Mouse (Mus musculus) embryonic facial prominence, embryonic 11.5 days (tissue): ENCODE results near the gene Daglb. TPM values are rescaled to one million over a fixed set of nuclear protein-coding genes. Genes with fewer than 3 reads are reported as not detected.

Experiments
- ATAC-seq: fragments of 200-750 bp; cut with Nextera tagmentation; replicated peaks from 2 replicates; pipeline ENCODE4 v1.8.0; 2017; ENCODE audit warnings: low read depth; ENCODE audit not compliant: insufficient number of reproducible peaks, low FRiP score, low TSS enrichment
- DNase-seq: peaks from one replicate; pipeline ENCODE4 v3.0.0-alpha.2; 2015; ENCODE audit warnings: low spot score
- H3K27ac ChIP-seq: fragments of 300-500 bp; sonication (generic); replicated peaks from 2 replicates; pipeline ENCODE4 v1.5.1; 2014; ENCODE audit warnings: mild to moderate bottlenecking, low read depth, low read length, control low read depth
- H3K27me3 ChIP-seq: fragments of 300-500 bp; sonication (generic); 2 replicates; pipeline ENCODE4 v1.6.1; 2014; ENCODE audit warnings: mild to moderate bottlenecking, low read length, moderate library complexity, mixed read lengths; ENCODE audit not compliant: control insufficient read depth, insufficient read depth
- H3K36me3 ChIP-seq: fragments of 300-500 bp; sonication (generic); replicated peaks from 2 replicates; pipeline ENCODE4 v1.6.1; 2014; ENCODE audit warnings: low read depth, mild to moderate bottlenecking, low read length, moderate library complexity, mixed read lengths; ENCODE audit not compliant: control insufficient read depth, insufficient read depth
- H3K4me1 ChIP-seq: fragments of 300-500 bp; sonication (generic); 2 replicates; pipeline ENCODE4 v1.6.1; 2014; ENCODE audit warnings: low read length, mixed read lengths; ENCODE audit not compliant: control insufficient read depth, insufficient read depth
- H3K4me2 ChIP-seq: fragments of 300-500 bp; sonication (generic); 2 replicates; pipeline ENCODE4 v1.6.1; 2014; ENCODE audit warnings: low read depth, mild to moderate bottlenecking, control low read depth, low read length, moderate library complexity
- H3K4me3 ChIP-seq: fragments of 300-500 bp; sonication (generic); 2 replicates; pipeline ENCODE4 v1.5.1; 2014; ENCODE audit warnings: low read depth, low read length, control low read depth
- H3K9ac ChIP-seq: fragments of 300-500 bp; sonication (generic); replicated peaks from 2 replicates; pipeline ENCODE4 v1.6.1; 2014; ENCODE audit warnings: mild to moderate bottlenecking, control low read depth, low read length
- H3K9me3 ChIP-seq: fragments of 300-500 bp; sonication (generic); replicated peaks from 2 replicates; pipeline ENCODE4 v1.6.1; 2016; ENCODE audit warnings: mild to moderate bottlenecking, low read length, inconsistent platforms, mixed read lengths; ENCODE audit not compliant: control insufficient read depth
- WGBS: fragments of 180-500 bp; shearing (Covaris S2); extraction: QIAGEN DNeasy Blood & Tissue Kit; methylation state at CpG from one replicate; pipeline ENCODE4 v1.1.7; 2014; 5-methylcytosine and 5-hydroxymethylcytosine counted together
- polyA plus RNA-seq: library from polyadenylated mRNA; unstranded; fragments of >200 nt; fragmentation: Nextera tagmentation; extraction: Ambion mirVana; gene quantifications from 2 replicates; pipeline ENCODE4 v1.2.1, GENCODE M21; 2014

The Daglb gene
- polyA plus RNA-seq, 1 experiment from 2014 or later, result 7.3 TPM

DNA sequence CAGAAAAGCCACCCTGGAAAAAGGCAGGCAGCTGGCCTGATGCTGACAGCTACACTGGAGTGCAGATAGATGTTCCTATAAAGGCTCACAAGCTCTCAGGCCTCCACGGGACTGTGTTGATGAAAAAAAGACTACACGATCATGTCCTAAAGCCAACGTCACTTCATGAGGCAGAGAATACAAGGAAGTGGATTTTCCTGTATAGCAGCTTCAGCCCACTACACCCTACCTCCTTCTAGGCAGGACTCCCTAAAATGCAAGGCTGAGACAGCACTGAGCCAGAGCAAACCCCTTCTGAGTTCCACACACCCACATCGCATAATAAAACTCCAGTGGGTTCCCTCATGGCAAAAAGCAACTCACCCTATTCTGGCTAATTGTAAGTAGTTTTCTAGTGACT is 47.2 kb downstream of the Daglb start:
- DNase-seq, result no peak
- ATAC-seq, result no peak
- no peaks in the 10 kb centered on the region for H3K27me3 ChIP-seq
- H3K4me2 ChIP-seq, result no peak overlapping the region
- no peak overlapping the region for H3K9ac ChIP-seq
- H3K9me3 ChIP-seq, result no peaks in the 10 kb centered on the region
- H3K36me3 ChIP-seq, result peaks cover 9% of the 10 kb centered on the region
- 80% methylated on average over 4 of the region's 4 CpGs for WGBS
- H3K4me3 ChIP-seq, result no peak overlapping the region
- H3K27ac ChIP-seq, result no peak overlapping the region
- H3K4me1 ChIP-seq, result peaks cover 9% of the 10 kb centered on the region

- 93% methylated on average over 4 of the region's 4 CpGs for WGBS
Measured at GRCm38 (mm10) chr5:143512305-143512704, 47.9 kb downstream of the Daglb start.

DNA sequence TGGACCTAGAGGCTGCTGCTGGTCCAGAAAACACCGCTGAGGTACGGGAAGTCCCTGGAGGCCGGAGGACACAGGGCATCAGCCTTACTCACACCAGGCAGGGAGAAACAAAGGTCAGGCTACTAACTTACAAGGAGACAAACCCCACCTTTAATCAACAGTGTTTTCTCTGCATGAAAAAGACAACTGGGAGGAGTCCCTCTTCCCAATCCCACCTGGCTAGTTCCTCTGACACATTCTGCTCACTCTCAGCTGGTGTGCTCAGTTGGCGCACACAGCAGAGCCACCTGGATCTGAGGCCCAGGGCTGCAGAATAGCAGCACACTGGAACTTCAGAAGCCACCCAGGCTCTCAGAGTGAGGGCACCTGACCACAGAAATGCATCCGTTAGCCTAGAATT is 50.5 kb downstream of the Daglb start:
- ATAC-seq (no peak), DNase-seq (no peak)
- Histone ChIP-seq H3K4me3 (no peak overlapping the region), H3K4me1 (no peaks in the 10 kb centered on the region), H3K36me3 (peaks cover 11% of the 10 kb centered on the region), H3K27ac (no peak overlapping the region), H3K4me2 (no peak overlapping the region), H3K9me3 (no peaks in the 10 kb centered on the region), H3K27me3 (no peaks in the 10 kb centered on the region), H3K9ac (no peak overlapping the region)
- 93% methylated on average over 5 of the region's 5 CpGs for WGBS

More at GRCm38 (mm10) chr5:143512305-143512704, 47.9 kb downstream of the Daglb start:
- no peak overlapping the region for H3K4me3 ChIP-seq
- no peak overlapping the region for H3K4me2 ChIP-seq
- no peak overlapping the region for H3K9ac ChIP-seq
- H3K4me1 ChIP-seq, result peaks cover 9% of the 10 kb centered on the region
- ATAC-seq (no peak), DNase-seq (no peak)
- H3K27me3 ChIP-seq, result no peaks in the 10 kb centered on the region
- H3K27ac ChIP-seq, result no peak overlapping the region
- no peaks in the 10 kb centered on the region for H3K9me3 ChIP-seq
- H3K36me3 ChIP-seq, result peaks cover 11% of the 10 kb centered on the region

DNA sequence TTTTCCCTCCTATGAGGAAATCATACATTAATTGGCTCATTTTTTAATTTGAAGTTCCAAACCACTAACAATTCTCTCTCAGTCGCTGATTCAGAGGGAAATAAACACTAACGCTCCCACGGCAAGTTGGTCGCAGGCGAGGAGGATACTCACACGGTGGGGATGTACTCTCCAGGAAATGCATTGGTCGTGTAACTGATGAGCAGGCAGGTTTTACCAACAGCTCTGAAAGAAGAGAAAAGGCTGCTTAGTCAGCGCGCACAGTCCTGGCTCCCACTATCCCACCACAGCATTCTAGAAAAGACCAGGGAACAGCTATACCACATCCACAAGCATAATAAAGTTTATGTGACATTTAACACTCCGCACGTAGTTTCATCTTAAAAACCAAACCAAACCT is 52.6 kb downstream of the Daglb start:
- H3K9ac ChIP-seq, result no peak overlapping the region
- DNase-seq, result no peak
- H3K27me3 ChIP-seq, result no peaks in the 10 kb centered on the region
- H3K9me3 ChIP-seq, result no peaks in the 10 kb centered on the region
- H3K4me1 ChIP-seq, result no peaks in the 10 kb centered on the region
- H3K36me3 ChIP-seq, result peaks cover 9% of the 10 kb centered on the region
- no peak for ATAC-seq
- no peak overlapping the region for H3K27ac ChIP-seq
- WGBS, result 92% methylated on average over 11 of the region's 11 CpGs
- no peak overlapping the region for H3K4me3 ChIP-seq
- H3K4me2 ChIP-seq, result no peak overlapping the region

DNA sequence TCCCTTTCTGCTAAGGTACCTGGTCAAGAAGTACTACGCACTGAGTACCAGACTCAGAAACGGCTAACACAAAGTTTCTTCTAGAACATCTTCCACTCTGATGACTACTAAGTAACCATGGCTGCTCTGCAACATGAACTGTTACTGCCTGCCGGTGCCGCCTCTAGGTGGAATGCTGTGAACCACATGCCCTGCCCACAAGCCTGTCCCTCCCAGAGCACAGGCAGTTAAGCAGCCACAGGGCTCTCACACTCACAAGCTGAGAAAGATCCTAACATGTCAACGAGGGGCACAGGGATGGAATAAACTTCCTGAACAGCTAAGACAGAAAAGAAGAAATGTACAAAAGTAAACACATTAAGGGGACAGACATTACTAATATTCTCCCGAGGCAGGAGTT is 53.1 kb downstream of the Daglb start:
- Histone ChIP-seq H3K9me3 (no peaks in the 10 kb centered on the region), H3K4me1 (no peaks in the 10 kb centered on the region), H3K4me2 (no peak overlapping the region), H3K4me3 (no peak overlapping the region), H3K9ac (no peak overlapping the region), H3K27me3 (no peaks in the 10 kb centered on the region), H3K27ac (no peak overlapping the region), H3K36me3 (peaks cover 6% of the 10 kb centered on the region)
- no peak for ATAC-seq
- 83% methylated on average over 6 of the region's 6 CpGs for WGBS
- no peak for DNase-seq

DNA sequence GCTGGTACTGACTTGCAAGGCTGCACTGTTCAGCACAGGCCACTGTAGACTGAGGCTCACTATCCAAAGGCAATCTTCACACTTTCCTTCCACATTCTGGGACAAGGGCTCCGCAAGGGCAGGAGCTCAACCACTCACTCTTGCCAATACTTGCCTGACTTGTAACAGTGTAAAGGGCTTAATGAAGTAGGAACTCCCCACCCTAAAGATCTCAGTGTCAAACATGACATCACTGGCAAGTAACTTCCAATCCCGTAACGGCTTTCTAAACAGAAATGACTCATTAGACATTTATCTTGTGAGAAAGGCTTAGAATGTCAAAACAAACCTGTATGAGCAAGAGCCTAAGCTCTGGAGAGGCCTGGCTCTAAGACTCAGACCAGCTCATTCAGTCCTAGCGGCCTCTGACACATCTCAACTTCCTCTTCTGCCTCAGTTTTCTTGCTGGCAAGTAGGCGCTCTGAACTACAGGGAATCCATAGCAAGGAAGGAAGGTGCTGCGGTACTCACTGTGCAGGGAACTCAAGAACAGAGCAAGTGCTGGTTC is 53.7 kb downstream of the Daglb start:
- DNase-seq, result no peak
- Histone ChIP-seq H3K9ac (no peak overlapping the region; the same call in 1 of the 2 replicates), H3K4me3 (no peak overlapping the region), H3K4me1 (no peaks in the 10 kb centered on the region), H3K36me3 (peaks cover 6% of the 10 kb centered on the region), H3K27me3 (no peaks in the 10 kb centered on the region), H3K4me2 (no peak overlapping the region), H3K9me3 (no peaks in the 10 kb centered on the region), H3K27ac (no peak overlapping the region)
- 89% methylated on average over 6 of the region's 6 CpGs for WGBS
- ATAC-seq, result no peak

- 91% methylated on average over 2 of the region's 2 CpGs for WGBS
- Histone ChIP-seq H3K9ac (no peak overlapping the region), H3K4me3 (no peak overlapping the region), H3K27ac (no peak overlapping the region), H3K27me3 (no peaks in the 10 kb centered on the region), H3K4me1 (no peaks in the 10 kb centered on the region), H3K4me2 (no peak overlapping the region), H3K9me3 (no peaks in the 10 kb centered on the region), H3K36me3 (peaks cover 4% of the 10 kb centered on the region; the same call in 1 of the 2 replicates)
- ATAC-seq (no peak), DNase-seq (no peak)
Measured at GRCm38 (mm10) chr5:143520415-143520814, 56.0 kb downstream of the Daglb start.

DNA sequence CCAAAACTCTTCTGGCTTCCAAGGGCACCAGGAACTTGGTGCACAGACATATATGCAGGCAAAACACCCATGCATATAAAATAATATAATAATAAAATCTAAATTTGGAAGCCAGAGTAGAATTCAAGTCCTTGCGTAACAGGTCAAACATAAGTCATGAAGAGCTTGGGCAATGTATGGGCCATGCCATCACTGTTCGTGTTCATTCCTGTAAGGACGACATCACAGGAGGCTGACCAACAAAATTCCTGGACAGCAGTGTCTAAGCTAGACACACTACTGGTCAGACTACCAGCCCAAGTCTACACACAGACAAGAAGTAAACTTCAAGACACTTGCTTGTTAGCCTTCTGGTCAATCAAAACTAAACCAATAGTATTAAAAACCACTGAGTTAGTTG is 58.5 kb downstream of the Daglb start:
- H3K9ac ChIP-seq, result no peak overlapping the region
- no peaks in the 10 kb centered on the region for H3K9me3 ChIP-seq
- no peak overlapping the region for H3K4me3 ChIP-seq
- H3K4me2 ChIP-seq, result no peak overlapping the region
- H3K27ac ChIP-seq, result no peak overlapping the region
- H3K27me3 ChIP-seq, result no peaks in the 10 kb centered on the region
- peaks cover 5% of the 10 kb centered on the region for H3K4me1 ChIP-seq
- 91% methylated on average over 3 of the region's 3 CpGs for WGBS
- DNase-seq (no peak), ATAC-seq (no peak)
- no peaks in the 10 kb centered on the region for H3K36me3 ChIP-seq
